Mouse (Mus musculus) kidney, adult 2 months (tissue): ENCODE measurements around the gene Mstn. TPM values are rescaled to one million over a fixed set of nuclear protein-coding genes. Genes with fewer than 3 reads are reported as not detected.

Source experiments
- DNase-seq: peaks from one replicate; pipeline ENCODE4 v3.0.0; 2021
- H3K27ac ChIP-seq: fragments of 200-500 bp; 2 replicates; pipeline ENCODE4 v1.5.1; 2012; ENCODE audit warnings: low read depth, low read length, control low read depth, inconsistent platforms; ENCODE audit not compliant: insufficient read depth
- H3K27me3 ChIP-seq: fragments of 200-500 bp; replicated peaks from 2 replicates; pipeline ENCODE4 v1.6.1; 2012; ENCODE audit warnings: mild to moderate bottlenecking, moderate library complexity, low read length, inconsistent platforms; ENCODE audit not compliant: control insufficient read depth, insufficient read depth
- H3K36me3 ChIP-seq: fragments of 200-500 bp; 2 replicates; pipeline ENCODE4 v1.6.1; 2012; ENCODE audit warnings: mild to moderate bottlenecking, moderate library complexity, low read length, inconsistent platforms; ENCODE audit not compliant: control insufficient read depth, insufficient read depth
- H3K4me1 ChIP-seq: fragments of 200-500 bp; 2 replicates; pipeline ENCODE4 v1.6.1; 2011; ENCODE audit warnings: low read length; ENCODE audit not compliant: control insufficient read depth, insufficient read depth
- H3K4me3 ChIP-seq: fragments of 200-500 bp; 2 replicates; pipeline ENCODE4 v1.5.1; 2011; ENCODE audit warnings: mild to moderate bottlenecking, low read depth, low read length, control low read depth; ENCODE audit not compliant: insufficient read depth
- CTCF ChIP-seq: fragments of 200-500 bp; conservative IDR thresholded peaks from 2 replicates; pipeline ENCODE4 v1.5.1; 2011; ENCODE audit warnings: low read depth, mild to moderate bottlenecking, control low read depth, low read length, moderate library complexity, mixed read lengths; ENCODE audit not compliant: insufficient read depth, insufficient read length
- POLR2A ChIP-seq: fragments of 200-500 bp; IDR thresholded peaks from one replicate; pipeline ENCODE4 v1.6.1; 2011; ENCODE audit warnings: low read depth, low read length, control low read depth
- WGBS: fragments of 180-500 bp; shearing (Covaris S2); methylation state at CpG from one replicate; pipeline ENCODE4 v1.1.7; 2018; 5-methylcytosine and 5-hydroxymethylcytosine counted together
- polyA plus RNA-seq: library from polyadenylated mRNA; depleted of rRNA; stranded (reverse); fragments of >200 nt; gene quantifications from 2 replicates; pipeline ENCODE4 v1.2.3, GENCODE M21; 2012; rRNA removed

Gene Mstn
- 0.20 TPM in 1 of 2 replicates, not detected in the other for polyA plus RNA-seq

GRCm38 (mm10) chr1:53061340-53061739, at the start of gene Mstn:
Gene Mstn (plus strand): TSS chr1:53061640.
- 69% methylated on average over 6 of the region's 6 CpGs for WGBS
- no peaks in the 10 kb centered on the region for H3K27me3 ChIP-seq

DNA sequence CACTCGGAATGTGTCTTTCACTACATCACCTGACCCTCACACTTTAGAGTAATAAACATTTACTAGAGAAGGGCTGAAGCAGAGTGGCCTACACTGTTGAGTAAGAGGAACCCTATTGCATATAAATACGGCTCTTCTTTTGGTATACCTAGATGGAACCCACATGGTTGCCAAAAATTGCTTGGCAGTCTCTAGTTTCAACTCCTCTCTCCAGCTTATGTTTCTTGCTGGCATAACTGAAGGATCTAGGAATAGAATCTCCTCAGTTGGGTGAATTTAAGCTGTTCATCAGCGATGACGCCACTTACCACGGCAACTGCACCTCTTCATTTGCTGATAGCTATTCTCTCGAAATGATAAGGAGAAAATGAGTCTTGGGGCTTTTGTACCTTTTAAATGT, 46.7 kb upstream of the Mstn start:
- WGBS: 77% methylated on average over 6 of the region's 6 CpGs
- no peaks in the 10 kb centered on the region for H3K27me3 ChIP-seq
- H3K27ac ChIP-seq: no peak overlapping the region
- no peaks in the 10 kb centered on the region for H3K4me1 ChIP-seq
- TF ChIP-seq CTCF (no peak), POLR2A (no peak)
- DNase-seq: no peak
- no peaks in the 10 kb centered on the region for H3K36me3 ChIP-seq
- H3K4me3 ChIP-seq: no peak overlapping the region

More at GRCm38 (mm10) chr1:53061340-53061739, at the start of gene Mstn:
- no peaks in the 10 kb centered on the region for H3K36me3 ChIP-seq
- H3K4me3 ChIP-seq: no peak within 1 kb of the TSS
- TF ChIP-seq POLR2A (no peak), CTCF (no peak)
- no peaks in the 10 kb centered on the region for H3K4me1 ChIP-seq
- no peak within 1 kb of the TSS for H3K27ac ChIP-seq
- no peak for DNase-seq

GRCm38 (mm10) chr1:53015606-53016005, 45.8 kb upstream of the Mstn start:
- Histone ChIP-seq H3K4me1 (no peaks in the 10 kb centered on the region), H3K4me3 (no peak overlapping the region), H3K36me3 (no peaks in the 10 kb centered on the region), H3K27me3 (no peaks in the 10 kb centered on the region), H3K27ac (no peak overlapping the region)
- no peak for DNase-seq
- TF ChIP-seq POLR2A (no peak), CTCF (no peak)
- WGBS: 81% methylated on average over 5 of the region's 5 CpGs

DNA sequence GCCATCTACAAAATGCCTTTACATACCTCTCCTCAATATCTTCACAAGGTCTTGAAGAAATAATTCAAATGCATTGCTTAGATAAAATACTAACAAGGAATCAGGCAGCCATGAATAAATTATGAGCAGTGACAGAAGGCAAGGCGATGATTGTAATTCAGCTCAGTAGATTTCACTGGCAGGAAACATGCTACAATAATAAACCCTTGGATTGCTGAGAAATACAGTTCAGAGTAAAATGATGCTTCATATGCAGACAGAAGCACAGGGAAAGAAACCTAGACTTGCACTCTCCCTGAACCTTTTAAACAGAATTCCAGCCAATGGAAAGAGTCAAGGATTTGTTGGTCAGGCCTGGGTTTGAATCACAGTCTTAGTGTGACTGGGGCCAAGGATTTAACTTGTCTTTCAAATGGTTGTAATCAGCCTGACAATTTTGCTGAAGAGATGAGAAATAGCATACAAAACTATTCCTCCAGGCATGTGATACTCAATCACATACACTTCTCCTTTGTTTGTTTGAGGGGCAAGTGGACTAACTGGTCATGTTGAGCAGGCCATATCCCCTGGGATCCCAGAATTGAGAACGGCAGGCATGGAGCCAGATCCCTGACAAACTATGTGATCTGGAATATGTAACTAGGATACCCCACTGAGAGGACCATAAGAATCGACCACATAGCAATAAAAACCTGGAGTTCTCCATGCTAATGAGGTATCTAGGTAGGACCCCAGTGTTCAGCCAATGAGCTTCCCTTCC, 42.5 kb upstream of the Mstn start:
- WGBS: 61% methylated on average over 3 of the region's 3 CpGs
- Histone ChIP-seq H3K36me3 (no peaks in the 10 kb centered on the region), H3K4me3 (no peak overlapping the region), H3K4me1 (no peaks in the 10 kb centered on the region), H3K27ac (no peak overlapping the region), H3K27me3 (no peaks in the 10 kb centered on the region)
- no peak for DNase-seq
- TF ChIP-seq POLR2A (no peak), CTCF (no peak)

DNA sequence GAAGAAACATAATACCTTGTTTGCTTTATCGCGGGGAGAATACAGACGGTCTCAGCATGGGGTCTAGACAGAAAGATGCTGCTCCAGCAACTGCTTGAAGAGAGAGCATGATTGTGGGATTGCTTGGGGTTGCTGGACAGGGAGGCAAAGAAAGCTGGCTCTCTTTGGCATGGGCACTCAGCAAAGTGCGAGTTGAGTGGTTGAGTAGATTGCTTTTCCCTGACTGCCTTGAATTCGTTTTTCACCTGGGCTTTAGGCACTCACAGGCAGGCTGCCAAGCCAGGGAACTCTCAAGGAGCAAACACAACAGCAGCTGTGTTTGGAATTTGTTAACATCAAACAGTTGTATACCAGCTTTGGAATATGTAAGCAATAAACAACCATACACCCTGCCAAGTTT, 41.4 kb upstream of the Mstn start, which contains the start of gene 1700019D03Rik:
TSS of gene 1700019D03Rik (minus strand) at position 101 of the 400 bp plus-strand sequence.
- Histone ChIP-seq H3K4me3 (no peak within 1 kb of the TSS), H3K27ac (no peak within 1 kb of the TSS), H3K4me1 (no peaks in the 10 kb centered on the region), H3K36me3 (no peaks in the 10 kb centered on the region), H3K27me3 (no peaks in the 10 kb centered on the region)
- WGBS: 54% methylated on average over 5 of the region's 5 CpGs
- no peak for TF ChIP-seq POLR2A
- no peak for TF ChIP-seq CTCF
- no peak for DNase-seq

DNA sequence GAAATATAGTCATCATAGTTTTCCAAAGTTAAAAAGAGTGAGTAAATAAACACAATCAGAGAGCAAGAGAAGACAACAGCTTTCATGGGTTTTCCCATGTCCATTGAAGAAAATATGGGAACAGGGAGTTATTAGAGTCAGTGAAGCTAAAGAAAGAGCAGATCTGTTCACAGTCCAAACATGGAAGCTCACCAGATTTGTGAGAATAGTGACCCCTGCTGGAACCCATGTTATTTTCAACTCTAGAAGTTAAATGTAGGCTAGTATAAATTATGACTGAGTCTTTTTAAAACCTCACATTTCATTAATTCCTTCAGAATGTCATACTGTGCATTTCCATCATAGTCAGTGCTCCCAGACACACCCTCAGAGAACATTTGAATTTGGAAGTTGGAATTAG, 28.9 kb upstream of the Mstn start:
- DNase-seq: peak; percentile 30
- no peak for TF ChIP-seq CTCF
- no peak for TF ChIP-seq POLR2A
- no peaks in the 10 kb centered on the region for H3K27me3 ChIP-seq
- H3K36me3 ChIP-seq: no peaks in the 10 kb centered on the region
- H3K4me3 ChIP-seq: no peak overlapping the region
- no peak overlapping the region for H3K27ac ChIP-seq
- no peaks in the 10 kb centered on the region for H3K4me1 ChIP-seq

DNA sequence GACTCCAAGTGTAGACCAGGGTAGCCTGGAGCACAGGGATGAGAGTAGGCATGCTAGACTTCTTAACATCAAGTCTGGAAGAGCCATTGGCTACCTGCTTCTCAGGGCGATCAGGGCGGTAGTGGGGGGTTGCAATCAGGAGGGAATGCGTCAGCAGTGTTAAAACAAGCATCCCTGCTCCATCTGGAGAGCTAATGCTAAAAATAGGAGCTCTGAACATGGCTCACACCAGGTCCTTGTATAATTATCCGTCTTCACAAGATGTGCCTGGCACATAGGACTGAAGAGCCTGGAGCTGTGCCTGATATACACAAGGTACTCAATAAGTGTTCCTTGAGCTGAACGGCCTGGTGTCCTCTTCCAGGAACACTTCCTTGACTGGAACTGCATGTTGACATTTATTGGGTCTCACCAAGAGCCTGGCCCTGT, 24.0 kb upstream of the Mstn start:
- no peaks in the 10 kb centered on the region for H3K4me1 ChIP-seq
- WGBS: 89% methylated on average over 5 of the region's 5 CpGs
- no peak for DNase-seq
- no peak overlapping the region for H3K4me3 ChIP-seq
- no peaks in the 10 kb centered on the region for H3K27me3 ChIP-seq
- no peak overlapping the region for H3K27ac ChIP-seq
- TF ChIP-seq POLR2A (no peak), CTCF (no peak)
- H3K36me3 ChIP-seq: no peaks in the 10 kb centered on the region
